25 mouse cellular contexts compared by ENCODE assay signal in genomic region chr6:55836650-55837320, GRCm38 (mm10). TPM values are rescaled to one million over a fixed set of nuclear protein-coding genes. Genes with fewer than 3 reads are reported as not detected.
DNase-seq lines count a peak whose midpoint lies in the region; ATAC-seq and TF ChIP-seq lines count a peak whose summit lies in the region.
"Had no signal": no experiment of that assay in that cellular context is flagged by ENCODE, and none has a peak within 500 bp of the region (broad histone marks: within the 10 kb centered on the region; RNA-seq: fewer than 3 reads in every experiment).

Gene Itprid1, plus strand, starts transcription at chr6:55836895.

- no peaks in the 10 kb centered on the region for H3K36me3 ChIP-seq in limb, embryonic 15.5 days
- no peaks in the 10 kb centered on the region for H3K36me3 ChIP-seq in limb, embryonic 10.5 days
- no peaks in the 10 kb centered on the region for H3K36me3 ChIP-seq in lung, postnatal 0 days (ENCODE audit: insufficient read depth, low read length)
- no peaks in the 10 kb centered on the region for H3K36me3 ChIP-seq in stomach, embryonic 16.5 days (ENCODE audit: control insufficient read depth, insufficient read depth, low read length)
- no peaks in the 10 kb centered on the region for H3K36me3 ChIP-seq in hindbrain, embryonic 14.5 days (replicated peaks; ENCODE audit: control insufficient read depth, insufficient read depth)
- H3K36me3 ChIP-seq in kidney, adult 2 months (ENCODE audit: control insufficient read depth, insufficient read depth, low read length): no peaks in the 10 kb centered on the region
- H3K36me3 ChIP-seq in midbrain, postnatal 0 days (ENCODE audit: insufficient read depth, low read length): no peaks in the 10 kb centered on the region
- H3K36me3 ChIP-seq: neural tube, embryonic 12.5 days had no signal

- TF ChIP-seq EP300 in lung, postnatal 0 days (IDR thresholded peaks at IDR 0.05): peak; percentile 26; the same call in 1 of the 2 replicates

- no peaks in the 10 kb centered on the region for H3K4me1 ChIP-seq in limb, embryonic 15.5 days
- no peaks in the 10 kb centered on the region for H3K4me1 ChIP-seq in limb, embryonic 10.5 days
- H3K4me1 ChIP-seq in embryonic fibroblast, embryonic 13.5 days (ENCODE audit: control insufficient read depth, insufficient read depth, low read length): peaks cover 6% of the 10 kb centered on the region
- H3K4me1 ChIP-seq in lung, postnatal 0 days (ENCODE audit: insufficient read depth, low read depth, low read length): no peaks in the 10 kb centered on the region
- peaks cover 2% of the 10 kb centered on the region; the same call in 1 of the 2 replicates for H3K4me1 ChIP-seq in stomach, embryonic 16.5 days (ENCODE audit: control insufficient read depth, insufficient read depth, low read length)
- no peaks in the 10 kb centered on the region for H3K4me1 ChIP-seq in hindbrain, embryonic 14.5 days (replicated peaks; ENCODE audit: control insufficient read depth, insufficient read depth, low read length)
- H3K4me1 ChIP-seq in kidney, adult 2 months (ENCODE audit: control insufficient read depth, insufficient read depth, low read length): no peaks in the 10 kb centered on the region
- H3K4me1 ChIP-seq in midbrain, postnatal 0 days (ENCODE audit: insufficient read depth, low read length): no peaks in the 10 kb centered on the region
- H3K4me1 ChIP-seq: forebrain, embryonic 13.5 days; neural tube, embryonic 12.5 days had no signal

- WGBS in limb, embryonic 15.5 days: 73% methylated on average over 8 of the region's 8 CpGs
- WGBS in limb, embryonic 10.5 days: 84% methylated on average over 8 of the region's 8 CpGs
- WGBS in lung, postnatal 0 days: 54% methylated on average over 8 of the region's 8 CpGs
- WGBS in stomach, embryonic 16.5 days: 65% methylated on average over 8 of the region's 8 CpGs
- WGBS in hindbrain, embryonic 14.5 days: 88% methylated on average over 8 of the region's 8 CpGs
- 77% methylated on average over 8 of the region's 8 CpGs for WGBS in kidney, adult 2 months
- WGBS in midbrain, postnatal 0 days: 85% methylated on average over 8 of the region's 8 CpGs

- H3K4me3 ChIP-seq in limb, embryonic 15.5 days: no peak within 1 kb of the TSS
- H3K4me3 ChIP-seq in limb, embryonic 10.5 days: no peak within 1 kb of the TSS
- no peak within 1 kb of the TSS for H3K4me3 ChIP-seq in embryonic fibroblast, embryonic 13.5 days (ENCODE audit: insufficient read depth, low read length)
- no peak within 1 kb of the TSS for H3K4me3 ChIP-seq in lung, postnatal 0 days (ENCODE audit: low read depth, low read length)
- H3K4me3 ChIP-seq in stomach, embryonic 16.5 days (replicated peaks; ENCODE audit: low read length): no peak within 1 kb of the TSS
- no peak within 1 kb of the TSS for H3K4me3 ChIP-seq in hindbrain, embryonic 14.5 days (replicated peaks; ENCODE audit: low read length)
- H3K4me3 ChIP-seq in kidney, adult 2 months (ENCODE audit: insufficient read depth, low read depth, low read length): no peak within 1 kb of the TSS
- H3K4me3 ChIP-seq in midbrain, postnatal 0 days (ENCODE audit: low read depth, low read length): no peak within 1 kb of the TSS
- H3K4me3 ChIP-seq: erythroblast, embryonic 14.5 days; forebrain, embryonic 13.5 days; layer of hippocampus, adult 2 months; neural tube, embryonic 12.5 days had no signal

- TF ChIP-seq CTCF in embryonic fibroblast, embryonic 13.5 days (IDR thresholded peaks at IDR 0.05; ENCODE audit: borderline replicate concordance, insufficient read depth, low read length): no peak
- TF ChIP-seq CTCF in lung, postnatal 0 days (IDR thresholded peaks at IDR 0.05): no peak
- no peak for TF ChIP-seq CTCF in kidney, adult 2 months (conservative IDR thresholded peaks at IDR 0.05; ENCODE audit: insufficient read depth, insufficient read length, low read depth, low read length)
- TF ChIP-seq CTCF in midbrain, postnatal 0 days (IDR thresholded peaks at IDR 0.05): no peak

- no peak within 1 kb of the TSS for H3K9ac ChIP-seq in limb, embryonic 15.5 days
- no peak within 1 kb of the TSS for H3K9ac ChIP-seq in lung, postnatal 0 days (replicated peaks; ENCODE audit: low read depth)
- no peak within 1 kb of the TSS for H3K9ac ChIP-seq in stomach, embryonic 16.5 days (ENCODE audit: low read length)
- H3K9ac ChIP-seq in hindbrain, embryonic 14.5 days: no peak within 1 kb of the TSS
- no peak within 1 kb of the TSS for H3K9ac ChIP-seq in midbrain, postnatal 0 days (replicated peaks; ENCODE audit: low read length, poor library complexity, severe bottlenecking)
- H3K9ac ChIP-seq: forebrain, embryonic 13.5 days; liver, postnatal 0 days; neural tube, embryonic 12.5 days had no signal

- H3K27me3 ChIP-seq in limb, embryonic 15.5 days: no peaks in the 10 kb centered on the region
- no peaks in the 10 kb centered on the region for H3K27me3 ChIP-seq in limb, embryonic 10.5 days (ENCODE audit: low read depth, poor library complexity, severe bottlenecking)
- no peaks in the 10 kb centered on the region for H3K27me3 ChIP-seq in lung, postnatal 0 days (replicated peaks; ENCODE audit: insufficient read depth, low read length)
- no peaks in the 10 kb centered on the region for H3K27me3 ChIP-seq in stomach, embryonic 16.5 days (ENCODE audit: control insufficient read depth, insufficient read depth, low read length)
- no peaks in the 10 kb centered on the region for H3K27me3 ChIP-seq in hindbrain, embryonic 14.5 days (ENCODE audit: control insufficient read depth, insufficient read depth, low read length)
- no peaks in the 10 kb centered on the region for H3K27me3 ChIP-seq in kidney, adult 2 months (replicated peaks; ENCODE audit: control insufficient read depth, insufficient read depth, low read length)
- no peaks in the 10 kb centered on the region for H3K27me3 ChIP-seq in midbrain, postnatal 0 days (ENCODE audit: insufficient read depth, low read length)
- H3K27me3 ChIP-seq: CH12.LX; forebrain, embryonic 13.5 days; neural tube, embryonic 12.5 days had no signal

- no peak for DNase-seq in limb, embryonic 10.5 days (ENCODE audit: low spot score)
- peak; percentile 80 for DNase-seq in lung, postnatal 0 days (ENCODE audit: low spot score)
- DNase-seq in hindbrain, embryonic 14.5 days (ENCODE audit: low spot score): no peak
- DNase-seq in kidney, adult 2 months: no peak
- no peak for DNase-seq in midbrain, postnatal 0 days (ENCODE audit: low spot score)
- DNase-seq: adrenal gland, postnatal 25 days; cerebellum, adult 18-20 months; kidney, adult 11 months; liver, postnatal 0 days; thymus, postnatal 14 days had no signal

- no peak within 1 kb of the TSS for H3K4me2 ChIP-seq in limb, embryonic 15.5 days
- H3K4me2 ChIP-seq in lung, postnatal 0 days (replicated peaks; ENCODE audit: low read depth, low read length): no peak within 1 kb of the TSS
- no peak within 1 kb of the TSS for H3K4me2 ChIP-seq in stomach, embryonic 16.5 days (ENCODE audit: low read depth, low read length)
- H3K4me2 ChIP-seq in hindbrain, embryonic 14.5 days (replicated peaks): no peak within 1 kb of the TSS
- H3K4me2 ChIP-seq in midbrain, postnatal 0 days (ENCODE audit: low read depth, low read length, poor library complexity, severe bottlenecking): no peak within 1 kb of the TSS
- H3K4me2 ChIP-seq: forebrain, embryonic 13.5 days; neural tube, embryonic 12.5 days had no signal

- H3K27ac ChIP-seq in limb, embryonic 15.5 days: no peak within 1 kb of the TSS
- no peak within 1 kb of the TSS for H3K27ac ChIP-seq in limb, embryonic 10.5 days
- H3K27ac ChIP-seq in embryonic fibroblast, embryonic 13.5 days (ENCODE audit: insufficient read depth, low read length): peak within 1 kb of the TSS; percentile 43; the same call in 1 of the 2 replicates
- peak within 1 kb of the TSS; percentile 59 for H3K27ac ChIP-seq in lung, postnatal 0 days (ENCODE audit: low read length)
- peak within 1 kb of the TSS; percentile 85 for H3K27ac ChIP-seq in stomach, embryonic 16.5 days (ENCODE audit: low read length)
- no peak within 1 kb of the TSS for H3K27ac ChIP-seq in hindbrain, embryonic 14.5 days
- no peak within 1 kb of the TSS for H3K27ac ChIP-seq in kidney, adult 2 months (ENCODE audit: insufficient read depth, low read depth, low read length)
- no peak within 1 kb of the TSS for H3K27ac ChIP-seq in midbrain, postnatal 0 days (ENCODE audit: low read depth, low read length)
- H3K27ac ChIP-seq: forebrain, embryonic 13.5 days; kidney, postnatal 0 days; layer of hippocampus, adult 2 months; neural tube, embryonic 12.5 days had no signal

- no peaks in the 10 kb centered on the region for H3K9me3 ChIP-seq in limb, embryonic 15.5 days
- H3K9me3 ChIP-seq in limb, embryonic 10.5 days (replicated peaks): no peaks in the 10 kb centered on the region
- H3K9me3 ChIP-seq in lung, postnatal 0 days (ENCODE audit: low read length): no peaks in the 10 kb centered on the region
- H3K9me3 ChIP-seq in stomach, embryonic 16.5 days (replicated peaks; ENCODE audit: control insufficient read depth, low read length): no peaks in the 10 kb centered on the region
- no peaks in the 10 kb centered on the region for H3K9me3 ChIP-seq in hindbrain, embryonic 14.5 days (ENCODE audit: control insufficient read depth, low read length)
- H3K9me3 ChIP-seq in midbrain, postnatal 0 days (ENCODE audit: low read length): no peaks in the 10 kb centered on the region
- H3K9me3 ChIP-seq: forebrain, embryonic 13.5 days; neural tube, embryonic 12.5 days had no signal

- TF ChIP-seq POLR2A in embryonic fibroblast, embryonic 13.5 days (IDR thresholded peaks at IDR 0.05; ENCODE audit: low read depth, low read length): no peak
- TF ChIP-seq POLR2A in kidney, adult 2 months (IDR thresholded peaks at IDR 0.05; ENCODE audit: low read depth, low read length): no peak

- 0 out of 2 replicates have a peak, but pooled peaks have one; percentile 30 for ATAC-seq in limb, embryonic 15.5 days (ENCODE audit: insufficient number of reproducible peaks, low FRiP score, low TSS enrichment, low read depth)
- ATAC-seq in lung, postnatal 0 days: peak; percentile 96
- ATAC-seq in stomach, embryonic 16.5 days (ENCODE audit: insufficient read depth, low FRiP score): peak; percentile 89
- ATAC-seq in hindbrain, embryonic 14.5 days (ENCODE audit: low FRiP score): no peak
- ATAC-seq in midbrain, postnatal 0 days (ENCODE audit: low FRiP score): no peak
- ATAC-seq: forebrain, embryonic 13.5 days; liver, postnatal 0 days had no signal

RNA-seq across cellular contexts. Expression of gene Itprid1, which starts in this region (rescaled TPM):
- 0.17 and 0.22 TPM in 2 replicates for polyA plus RNA-seq in limb, embryonic 15.5 days (2015; fragmentation: Nextera tagmentation; extraction: Ambion mirVana)
- 0.04 TPM in 1 of 2 replicates, not detected in the other for polyA plus RNA-seq in limb, embryonic 10.5 days (2016; fragmentation: Nextera tagmentation; extraction: Ambion mirVana)
- not detected in 2 replicates for polyA plus RNA-seq in embryonic fibroblast, embryonic 13.5 days (2011; ENCODE audit: insufficient read length, low read depth, missing spikeins)
- polyA plus RNA-seq in lung, postnatal 0 days (2015; fragmentation: Nextera tagmentation; extraction: Ambion mirVana): 0.49 and 0.95 TPM in 2 replicates
- 0.40 and 0.71 TPM in 2 replicates for polyA plus RNA-seq in stomach, embryonic 16.5 days (2015; fragmentation: Nextera tagmentation; extraction: Ambion mirVana)
- not detected in 2 replicates for polyA plus RNA-seq in hindbrain, embryonic 14.5 days (2014; fragmentation: Nextera tagmentation; extraction: Ambion mirVana)
- not detected in 2 replicates for polyA plus RNA-seq in kidney, adult 2 months (2012; rRNA removed)
- total RNA-seq in midbrain, postnatal 0 days (2014; rRNA removed): 0.05 TPM in 1 of 2 replicates, not detected in the other
- polyA plus RNA-seq in midbrain, postnatal 0 days (2015; fragmentation: Nextera tagmentation; extraction: Ambion mirVana): 0.06 TPM in 1 of 2 replicates, not detected in the other
- total RNA-seq: gastrocnemius, postnatal 4 days; hematopoietic stem cell, adult 5-6 weeks; liver, adult 2 months; MEL; monocyte, adult 5-6 weeks had no signal
- polyA plus RNA-seq: erythroblast, embryonic 14.5 days; liver, adult 2 months; liver, postnatal 0 days; neural tube, embryonic 12.5 days; testis, adult 2 months had no signal

Comparison
In these comparisons a context has a peak if more than half of its experiments do, and no peak if none do; other contexts are left out.
1. Peak in ATAC-seq in limb, embryonic 15.5 days; RNA of the gene not detected or under 1 TPM.
2. Peak in DNase-seq, ATAC-seq and H3K27ac ChIP-seq in lung, postnatal 0 days; RNA of the gene not detected or under 1 TPM.
3. Peak in ATAC-seq and H3K27ac ChIP-seq in stomach, embryonic 16.5 days; RNA of the gene not detected or under 1 TPM.